Mouse (Mus musculus): ENCODE measurements around the gene Olfr1153. TPM values are rescaled to one million over a fixed set of nuclear protein-coding genes. Genes with fewer than 3 reads are reported as not detected.

Olfr1153 gene
- not detected for total RNA-seq (2021)
- long read RNA-seq, experiment 1, result 0 reads
- long read RNA-seq, experiment 2, result 0 reads

GRCm38 (mm10) chr2:87894662-87895061, at the start of gene Olfr1153:
Gene Olfr1153, plus strand, starts transcription at chr2:87894962.
- no peak for DNase-seq (ENCODE audit: low spot score)

GRCm38 (mm10) chr2:87855562-87855961, 39.2 kb upstream of the Olfr1153 start, which contains the start of gene Olfr1151:
Gene Olfr1151, plus strand, starts transcription at chr2:87855862.
- no peak for DNase-seq (ENCODE audit: low spot score)

- no peak for DNase-seq (ENCODE audit: low spot score)
Measured at GRCm38 (mm10) chr2:87866192-87866591, 28.6 kb upstream of the Olfr1153 start, which contains the start of gene Olfr1152. Gene Olfr1152, plus strand, starts transcription at chr2:87866492.

GRCm38 (mm10) chr2:87905066-87905465, 10.3 kb downstream of the Olfr1153 start, which contains the start of gene Olfr1154:
Gene Olfr1154, minus strand, starts transcription at chr2:87905166.
- no peak for DNase-seq (ENCODE audit: low spot score)

- no peak for DNase-seq (ENCODE audit: low spot score)
Measured at GRCm38 (mm10) chr2:87945037-87945436, 50.3 kb downstream of the Olfr1153 start, which contains the start of gene Olfr1155. Gene Olfr1155, minus strand, starts transcription at chr2:87945137.

Other genes starting within 250 kb of the Olfr1153 start
- gene Olfr1133, start 247.6 kb upstream of the Olfr1153 start, total RNA-seq (2021), result not detected
- not detected for gene Olfr1134, start 236.5 kb upstream of the Olfr1153 start, total RNA-seq (2021)
- gene Olfr1135, start 221.3 kb upstream of the Olfr1153 start, total RNA-seq (2021), result not detected
- not detected for gene Olfr1136, start 201.0 kb upstream of the Olfr1153 start, total RNA-seq (2021)
- not detected for gene Olfr1137, start 181.8 kb upstream of the Olfr1153 start, total RNA-seq (2021)
- gene Olfr1138, start 155.0 kb upstream of the Olfr1153 start, total RNA-seq (2021), result not detected
- gene Olfr1140, start 151.2 kb upstream of the Olfr1153 start, total RNA-seq (2021), result not detected
- not detected for gene Olfr1141, start 141.0 kb upstream of the Olfr1153 start, total RNA-seq (2021)
- gene Olfr152, start 115.5 kb upstream of the Olfr1153 start, total RNA-seq (2021), result not detected
- gene Olfr1143, start 94.4 kb upstream of the Olfr1153 start, total RNA-seq (2021), result not detected
- not detected for gene Olfr1145, start 85.1 kb upstream of the Olfr1153 start, total RNA-seq (2021)
- gene Olfr1148, start 64.4 kb upstream of the Olfr1153 start, total RNA-seq (2021), result not detected
- not detected for gene Olfr1150-ps1, start 51.0 kb upstream of the Olfr1153 start, total RNA-seq (2021)
- not detected for gene Olfr1151, start 39.1 kb upstream of the Olfr1153 start, total RNA-seq (2021)
- not detected for gene Olfr1152, start 28.5 kb upstream of the Olfr1153 start, total RNA-seq (2021)
- not detected for gene Olfr1154, start 10.2 kb downstream of the Olfr1153 start, total RNA-seq (2021)
- gene Olfr1155, start 50.2 kb downstream of the Olfr1153 start, total RNA-seq (2021), result not detected
- gene Olfr1156, start 58.1 kb downstream of the Olfr1153 start, total RNA-seq (2021), result not detected
- not detected for gene Olfr1157, start 73.3 kb downstream of the Olfr1153 start, total RNA-seq (2021)
- gene Olfr74, start 79.7 kb downstream of the Olfr1153 start, total RNA-seq (2021), result not detected
- not detected for gene Olfr1158, start 95.2 kb downstream of the Olfr1153 start, total RNA-seq (2021)
- not detected for gene Olfr1160, start 113.3 kb downstream of the Olfr1153 start, total RNA-seq (2021)
- not detected for gene Olfr1161, start 127.8 kb downstream of the Olfr1153 start, total RNA-seq (2021)
- not detected for gene Olfr73, start 142.7 kb downstream of the Olfr1153 start, total RNA-seq (2021)
- gene Olfr1162, start 156.2 kb downstream of the Olfr1153 start, total RNA-seq (2021), result not detected
- gene Olfr1163, start 176.9 kb downstream of the Olfr1153 start, total RNA-seq (2021), result not detected
- not detected for gene Olfr1164, start 199.0 kb downstream of the Olfr1153 start, total RNA-seq (2021)
- not detected for gene Olfr1166, start 233.3 kb downstream of the Olfr1153 start, total RNA-seq (2021)

Measured in gastrocnemius, adult 18-20 months (tissue).